Mouse (Mus musculus): Measurements from ENCODE around the gene Serpine2. TPM values are rescaled to one million over a fixed set of nuclear protein-coding genes. Genes with fewer than 3 reads are reported as not detected.

Serpine2 gene
- polyA plus RNA-seq, 1 experiment: not detected

DNA sequence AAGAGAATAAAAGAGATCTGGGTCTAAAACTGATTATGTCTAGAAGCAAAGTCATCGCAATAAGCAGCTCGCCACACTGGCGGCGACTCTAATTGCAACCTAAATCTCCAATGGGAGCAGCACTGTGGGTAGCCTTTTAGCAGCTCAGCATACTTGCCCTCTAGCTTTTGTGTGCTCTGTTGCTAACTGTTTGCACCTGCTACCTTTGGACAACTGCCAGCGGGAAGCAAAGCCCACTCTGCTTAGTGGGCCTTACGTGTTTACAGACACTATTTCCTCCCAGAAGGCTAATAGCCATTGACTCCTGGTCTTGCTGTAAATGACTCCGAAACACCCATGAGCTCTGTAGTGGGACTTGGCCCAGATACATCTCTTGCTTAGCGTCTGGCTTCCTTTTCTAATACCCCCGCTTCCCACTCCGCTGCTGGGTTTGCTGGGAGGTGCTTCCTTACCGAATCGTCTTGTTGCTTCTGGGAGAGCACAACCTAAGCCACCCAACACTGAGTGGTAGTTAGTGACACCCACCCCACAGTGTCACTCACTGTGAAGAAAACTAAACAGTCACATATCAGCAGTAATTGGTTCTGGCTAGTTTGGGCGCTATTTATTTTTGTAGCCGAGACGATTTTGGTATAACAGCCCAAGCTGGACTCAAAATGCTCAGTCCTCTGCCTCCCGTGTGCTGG is 28.1 kb downstream of the Serpine2 start:
- no peak for TF ChIP-seq GATA1 (IDR thresholded peaks at IDR 0.05; ENCODE audit: low read length)

DNA sequence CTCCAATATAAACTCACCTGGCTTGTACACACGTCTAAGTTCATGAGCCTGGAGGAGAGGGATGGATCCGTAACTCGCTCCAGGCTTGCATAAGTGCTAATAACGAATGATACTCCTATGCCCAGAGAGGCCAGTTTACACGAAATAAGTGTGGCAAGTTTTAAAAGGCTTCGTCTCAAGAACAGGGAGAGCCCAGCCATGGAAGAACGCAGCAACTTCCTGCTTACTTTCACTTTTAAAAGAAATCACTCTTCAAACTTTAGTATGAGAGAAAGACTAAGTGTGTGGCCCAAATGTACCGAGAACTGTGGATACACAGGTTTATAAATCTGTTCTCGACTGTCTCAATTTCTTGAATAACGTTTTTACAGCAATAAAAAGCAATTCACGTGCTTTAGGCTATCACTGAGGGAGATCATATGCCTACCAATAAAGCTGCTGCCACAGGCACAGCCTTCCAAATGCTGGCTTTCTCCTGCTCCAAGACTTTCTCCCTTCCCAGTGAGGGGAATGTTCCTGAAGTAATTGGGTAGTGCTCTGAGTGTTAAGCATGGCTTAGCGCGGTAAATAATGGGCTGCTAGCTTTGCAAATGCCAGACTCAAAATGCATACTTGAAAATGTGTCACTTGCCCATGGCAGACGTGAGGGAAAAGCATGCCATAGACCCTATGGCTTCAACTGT is 36.9 kb downstream of the Serpine2 start:
- no peak for TF ChIP-seq GATA1 (IDR thresholded peaks at IDR 0.05; ENCODE audit: low read length)

DNA sequence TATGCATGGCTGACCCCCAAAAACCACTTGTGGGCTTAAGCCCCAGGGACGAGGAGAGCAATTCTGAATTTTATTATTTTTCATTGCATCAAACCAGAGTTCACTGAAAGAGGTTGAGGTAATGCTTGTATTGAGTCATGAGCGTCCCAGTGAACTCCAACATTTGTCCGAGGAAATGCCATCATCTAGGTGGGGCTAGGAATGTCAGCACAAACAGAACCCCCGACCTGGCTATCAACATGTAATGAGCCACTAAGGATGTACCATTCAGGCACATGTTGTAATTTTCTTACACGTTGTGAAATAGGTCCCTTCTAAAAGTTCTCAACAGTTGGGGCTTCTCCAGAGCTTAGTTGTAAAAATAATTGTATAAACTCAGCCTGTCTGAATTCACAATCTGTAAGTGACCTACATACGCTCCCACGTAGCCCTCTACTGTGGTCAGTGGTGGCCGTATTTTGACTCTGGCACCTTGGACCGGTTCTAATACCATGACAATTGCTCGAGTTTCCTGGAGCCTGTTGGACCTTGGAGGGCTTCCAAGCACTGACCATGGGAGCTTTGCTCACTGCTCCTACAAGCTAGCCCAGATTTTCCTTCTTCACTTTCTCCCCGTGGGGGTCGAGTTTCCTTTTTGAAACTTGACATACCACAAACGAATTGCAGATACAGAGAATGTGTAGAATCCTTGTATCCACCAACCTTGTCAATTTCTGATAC is 38.0 kb downstream of the Serpine2 start:
- TF ChIP-seq GATA1 (IDR thresholded peaks at IDR 0.05; ENCODE audit: low read length): no peak

DNA sequence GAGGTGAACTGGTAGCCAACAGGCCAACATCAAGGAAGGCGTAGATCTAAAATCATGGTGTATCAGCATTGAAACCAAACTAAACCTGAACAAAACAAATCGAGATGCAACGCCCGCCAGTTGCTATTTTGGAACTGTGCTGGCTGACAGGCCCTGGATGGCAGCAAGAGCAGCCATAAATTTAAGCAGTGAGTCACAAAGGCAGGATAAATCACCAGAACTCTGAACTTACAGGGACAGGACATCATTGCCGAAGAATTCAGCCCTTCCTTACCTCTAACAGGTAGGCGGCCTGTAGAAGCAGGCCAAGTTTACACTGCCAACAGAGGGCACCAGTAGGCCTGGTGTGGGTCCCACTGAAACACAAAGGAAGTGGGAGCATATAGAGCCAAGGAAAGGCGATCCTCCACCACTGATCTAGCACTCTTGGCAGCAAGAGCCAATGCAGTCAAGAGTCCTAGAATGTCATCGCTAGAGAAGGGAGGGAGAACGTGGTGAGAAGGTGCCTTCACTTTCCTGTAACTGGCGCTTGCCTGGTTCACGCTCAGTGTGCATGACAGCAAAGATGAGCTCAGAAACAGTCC is 41.6 kb downstream of the Serpine2 start:
- no peak for TF ChIP-seq GATA1 (IDR thresholded peaks at IDR 0.05; ENCODE audit: low read length)

DNA sequence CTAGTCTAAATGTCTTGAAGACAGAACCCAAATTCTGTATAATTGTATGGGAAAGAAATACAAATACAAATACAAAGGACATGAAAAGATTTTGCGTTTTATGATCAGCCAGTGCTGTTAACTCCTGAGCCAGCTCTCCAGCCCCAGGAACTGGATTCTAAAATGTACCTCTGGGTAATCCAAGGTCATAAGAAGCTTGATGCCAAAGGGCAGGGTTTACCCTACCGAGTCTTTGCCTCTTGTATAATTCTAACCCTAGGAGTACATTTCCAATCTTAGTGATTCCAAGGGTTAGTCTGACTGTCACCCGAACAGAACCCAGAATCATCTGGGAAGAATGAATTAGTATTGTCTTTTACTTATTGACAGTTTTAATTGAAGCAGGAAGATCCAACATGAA is 45.5 kb downstream of the Serpine2 start:
- TF ChIP-seq GATA1 (IDR thresholded peaks at IDR 0.05; ENCODE audit: low read length): no peak

DNA sequence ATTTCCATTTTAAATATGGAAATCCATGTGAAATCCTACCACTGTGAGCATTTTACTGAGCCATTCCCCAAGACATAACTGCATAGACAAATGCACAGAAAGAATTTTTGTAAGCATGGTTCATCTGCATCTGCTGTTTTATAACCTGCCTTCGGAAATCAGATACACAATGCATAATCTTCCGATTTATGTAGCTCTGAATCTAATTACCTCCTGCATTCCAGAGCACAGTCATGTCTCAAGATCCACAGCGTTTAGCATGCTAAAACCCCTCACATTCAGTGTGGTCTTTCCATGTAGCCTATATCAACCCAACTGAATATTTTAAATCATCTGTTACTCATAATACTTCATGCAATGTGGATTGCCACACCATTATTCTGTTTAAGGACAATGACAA is 51.5 kb downstream of the Serpine2 start:
- no peak for TF ChIP-seq GATA1 (IDR thresholded peaks at IDR 0.05; ENCODE audit: low read length)

DNA sequence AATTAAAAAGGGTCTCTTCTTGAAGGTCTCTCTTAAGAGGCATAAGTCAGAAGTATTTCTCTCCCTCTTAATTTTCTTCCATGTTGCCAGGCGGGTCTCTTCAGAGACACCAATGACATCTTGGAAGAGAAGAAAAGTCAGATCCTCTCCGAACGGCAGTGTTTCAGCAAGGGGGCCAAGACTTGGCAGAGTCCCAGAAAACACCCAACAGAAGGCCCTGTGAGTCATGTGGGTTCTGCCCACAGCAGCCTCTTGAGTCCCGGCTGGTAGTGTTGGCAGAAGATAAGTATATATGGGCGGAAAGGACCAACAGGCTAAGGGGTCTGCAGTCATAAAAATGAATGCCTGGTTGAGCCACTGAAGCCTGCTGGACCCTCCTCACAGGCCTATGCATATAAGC is 54.1 kb downstream of the Serpine2 start:
- no peak for TF ChIP-seq GATA1 (IDR thresholded peaks at IDR 0.05; ENCODE audit: low read length)

DNA sequence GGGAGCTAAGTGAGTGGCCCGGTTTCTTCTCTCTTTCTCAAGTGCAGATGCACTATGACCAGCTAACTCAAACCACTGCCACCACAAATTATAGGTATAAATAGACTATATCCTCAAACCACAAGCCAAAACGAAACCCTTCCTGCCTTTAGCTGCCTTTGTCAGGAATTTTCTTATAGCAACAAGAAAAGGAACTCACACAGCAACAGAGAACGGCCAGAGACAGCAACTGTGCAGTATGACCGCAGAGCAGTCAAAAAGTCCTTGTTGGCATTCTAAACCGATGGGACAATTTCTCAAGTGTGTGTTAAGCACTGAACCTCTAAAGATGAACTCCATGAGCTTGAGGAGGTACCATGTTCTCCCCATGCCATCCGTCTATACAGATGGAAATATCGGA is 57.4 kb downstream of the Serpine2 start:
- no peak for TF ChIP-seq GATA1 (IDR thresholded peaks at IDR 0.05; ENCODE audit: low read length)

DNA sequence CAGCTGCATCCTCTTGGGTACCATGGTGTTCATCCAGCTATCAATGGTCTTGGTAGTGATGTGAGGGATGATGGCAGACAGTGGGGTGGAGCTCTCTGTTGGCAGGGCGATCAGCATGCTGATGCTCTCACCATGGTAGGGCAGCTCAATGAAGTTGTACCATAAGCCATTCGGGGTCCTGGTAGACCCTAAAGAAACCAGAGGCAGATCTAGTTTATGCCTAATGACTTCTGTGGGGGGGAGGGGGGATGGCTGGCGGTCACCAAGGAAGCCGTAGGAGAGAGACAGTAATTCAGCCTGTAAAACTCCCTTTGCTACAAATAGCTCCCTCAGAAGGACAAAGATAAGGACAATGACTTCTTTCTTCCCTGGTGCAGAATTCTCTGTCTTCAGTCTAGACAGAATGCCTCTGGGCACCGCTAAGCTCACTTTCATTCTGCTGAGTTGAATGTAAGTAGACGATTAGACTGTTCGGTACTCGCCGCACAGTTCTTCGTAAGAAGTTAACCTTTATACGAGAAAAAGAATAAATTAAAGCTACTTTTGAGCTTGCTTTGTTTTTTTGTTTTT is 58.0 kb downstream of the Serpine2 start:
- no peak for TF ChIP-seq GATA1 (IDR thresholded peaks at IDR 0.05; ENCODE audit: low read length)

DNA sequence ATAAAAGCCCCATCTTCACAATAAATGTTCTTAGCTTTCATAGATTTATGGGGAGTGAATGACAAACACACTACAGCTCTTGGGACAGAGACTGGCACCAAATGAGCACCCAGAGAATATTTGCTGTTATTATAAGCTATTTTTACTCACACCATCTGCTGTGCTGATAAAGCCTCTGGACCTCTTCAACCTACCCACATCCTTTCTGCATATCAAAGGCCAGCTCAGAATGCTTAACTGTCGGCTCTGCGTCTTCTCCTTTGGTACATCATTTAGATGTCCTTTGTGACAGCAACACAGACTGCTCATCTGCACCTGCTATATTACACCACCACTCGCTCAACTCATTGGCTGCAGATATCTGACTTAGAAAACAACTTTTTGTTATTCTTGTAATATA is 63.9 kb downstream of the Serpine2 start:
- TF ChIP-seq GATA1 (IDR thresholded peaks at IDR 0.05; ENCODE audit: low read length): no peak

DNA sequence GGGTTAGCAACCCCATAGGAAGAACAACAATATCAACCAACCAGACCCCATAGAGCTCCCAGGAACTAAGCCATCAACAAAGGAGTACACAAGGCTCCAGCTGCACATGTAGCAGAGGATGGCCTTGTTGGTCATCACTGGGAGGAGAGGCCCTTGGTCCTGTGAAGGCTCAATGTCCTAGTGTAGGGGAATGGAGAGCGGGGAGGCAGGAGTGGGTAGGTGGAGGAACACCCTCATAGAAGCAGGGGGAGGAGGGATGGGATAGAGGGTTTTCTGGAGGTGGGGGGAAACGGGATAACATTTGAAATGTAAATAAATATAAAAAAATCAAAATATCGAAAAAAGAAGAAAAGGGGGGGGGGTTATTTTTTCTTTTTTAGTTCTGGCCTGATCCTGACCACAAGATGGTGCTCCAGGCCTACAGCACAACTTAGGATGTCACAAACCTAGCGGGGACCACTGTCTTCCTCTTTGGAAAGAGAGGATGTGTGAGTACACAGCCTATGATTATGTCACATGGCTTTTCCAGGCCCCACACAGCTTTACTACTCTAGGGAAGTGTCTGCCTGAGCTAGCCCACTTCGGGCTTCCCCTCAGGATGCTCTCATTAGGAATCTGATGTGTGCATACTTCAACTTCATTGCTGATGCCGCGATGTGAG is 74.6 kb downstream of the Serpine2 start:
- no peak for TF ChIP-seq GATA1 (IDR thresholded peaks at IDR 0.05; ENCODE audit: low read length)

DNA sequence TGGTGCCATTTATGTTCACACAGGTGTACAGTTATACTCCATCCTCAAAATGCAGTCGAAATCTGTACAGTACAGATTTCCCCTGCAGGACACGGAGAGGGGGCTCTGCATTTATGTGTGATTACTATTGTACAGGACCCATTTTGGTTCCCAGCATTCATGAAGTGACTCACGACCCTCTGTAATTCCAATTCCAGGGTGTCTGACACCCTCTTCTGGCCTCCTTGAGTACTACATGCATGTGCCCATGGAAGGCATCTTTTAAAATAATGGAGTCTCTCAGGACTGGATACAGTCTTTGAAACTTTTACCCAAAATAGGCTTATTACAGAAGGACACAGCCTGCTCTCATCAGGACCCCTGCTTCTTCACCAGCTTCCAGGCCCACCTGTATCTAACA is 78.5 kb downstream of the Serpine2 start:
- no peak for TF ChIP-seq GATA1 (IDR thresholded peaks at IDR 0.05; ENCODE audit: low read length)

DNA sequence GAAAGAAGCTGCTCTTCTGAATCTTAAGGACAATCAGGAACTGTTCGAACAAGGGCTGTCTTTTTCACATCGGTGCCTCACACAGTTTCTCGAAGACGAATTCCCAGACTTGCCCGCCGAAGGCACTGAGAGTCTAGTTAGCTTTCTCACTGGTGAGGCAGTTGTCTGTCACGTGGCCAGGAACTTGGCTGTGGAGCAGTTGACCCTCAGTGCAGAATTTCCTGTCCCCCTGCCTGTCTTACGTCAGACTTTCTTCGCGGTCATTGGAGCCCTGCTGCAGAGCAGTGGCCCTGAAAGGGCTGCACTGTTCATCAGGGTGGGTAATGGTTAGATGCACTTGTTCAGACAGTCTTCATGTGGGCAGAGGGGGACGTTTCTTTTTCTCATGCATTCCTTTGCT is 83.0 kb downstream of the Serpine2 start:
- TF ChIP-seq GATA1 (IDR thresholded peaks at IDR 0.05; ENCODE audit: low read length): no peak

DNA sequence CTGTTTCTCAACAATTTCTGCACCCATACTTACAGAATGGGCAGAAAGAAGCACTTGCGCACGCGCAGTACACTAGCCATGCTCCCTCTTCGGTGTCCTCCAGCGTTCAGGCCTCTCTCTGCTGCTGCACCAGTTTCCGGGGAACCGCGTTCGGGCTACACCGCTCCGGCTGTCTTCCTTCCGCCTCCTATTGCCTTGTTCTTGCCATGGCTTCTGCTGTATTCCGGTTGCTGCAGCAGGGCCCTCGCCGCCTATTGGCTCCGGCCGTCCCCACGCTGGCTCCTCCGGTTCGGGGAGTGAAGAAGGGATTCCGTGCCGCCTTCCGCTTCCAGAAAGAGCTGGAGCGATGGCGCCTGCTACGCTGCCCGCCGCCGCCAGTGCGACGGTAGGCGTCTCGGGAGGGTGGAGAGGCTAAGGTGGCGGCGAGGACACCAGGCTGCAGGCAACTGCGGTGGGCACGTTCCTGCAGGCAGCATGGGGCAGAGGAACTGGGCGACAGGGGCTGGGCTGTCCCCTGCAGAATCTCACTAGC is 85.0 kb downstream of the Serpine2 start, which contains the start of the genes Mrpl44 and Wdfy1:
Mrpl44 (plus strand) TSS at position 92 of the 532 bp plus-strand sequence.
Wdfy1 (minus strand) TSS at position 217 of the 532 bp plus-strand sequence.
- no peak for TF ChIP-seq GATA1 (IDR thresholded peaks at IDR 0.05; ENCODE audit: low read length)

Measured in G1E-ER4 (cell line).